Mouse (Mus musculus) adipocyte (in vitro differentiated cells): ENCODE data around the gene Kcnj14.

ENCODE experiments used
- DNase-seq: peaks from one replicate; pipeline ENCODE4 v3.0.0-alpha.2; 2016; ENCODE audit warnings: low spot score

The Kcnj14 gene

DNA sequence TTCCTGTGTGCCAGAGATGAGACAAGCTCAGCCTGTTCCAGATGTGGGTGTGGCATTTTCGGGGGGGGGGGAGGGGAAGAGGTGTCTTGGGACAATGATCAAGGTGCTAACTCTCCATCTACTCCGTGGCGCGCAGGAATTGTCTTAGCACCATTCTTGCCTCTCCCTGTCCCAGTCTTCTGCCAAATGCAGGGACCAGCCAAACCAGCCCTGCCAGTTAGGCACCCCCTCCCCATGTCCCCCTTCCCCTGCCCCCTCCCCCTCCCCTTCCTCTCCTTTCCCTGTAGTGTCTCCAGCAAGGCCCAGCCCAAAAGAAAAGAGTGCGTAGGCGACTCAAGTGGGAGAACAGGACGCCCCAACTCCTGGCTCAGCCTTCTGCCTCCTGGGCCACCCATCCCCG, 57.8 kb downstream of the Kcnj14 start:
- DNase-seq, result no peak
